Mouse (Mus musculus): ENCODE results near the gene Pygm. TPM values are rescaled to one million over a fixed set of nuclear protein-coding genes. Genes with fewer than 3 reads are reported as not detected.

Pygm gene
- polyA plus RNA-seq (2017; shearing (Covaris generic)) = 10 to 100 TPM in 1 of 2 experiments, 1 to 10 TPM in 1; 2.0 to 14.2 TPM

GRCm38 (mm10) chr19:6384128-6384527, at the start of gene Pygm:
Gene Pygm, plus strand, starts transcription at chr19:6384399.
- ATAC-seq = no peak

GRCm38 (mm10) chr19:6334673-6335457, 49.3 kb upstream of the Pygm start, which contains the start of gene Men1:
Gene Men1, plus strand, starts transcription at chr19:6334979.
- peak; percentile 91 for ATAC-seq

DNA sequence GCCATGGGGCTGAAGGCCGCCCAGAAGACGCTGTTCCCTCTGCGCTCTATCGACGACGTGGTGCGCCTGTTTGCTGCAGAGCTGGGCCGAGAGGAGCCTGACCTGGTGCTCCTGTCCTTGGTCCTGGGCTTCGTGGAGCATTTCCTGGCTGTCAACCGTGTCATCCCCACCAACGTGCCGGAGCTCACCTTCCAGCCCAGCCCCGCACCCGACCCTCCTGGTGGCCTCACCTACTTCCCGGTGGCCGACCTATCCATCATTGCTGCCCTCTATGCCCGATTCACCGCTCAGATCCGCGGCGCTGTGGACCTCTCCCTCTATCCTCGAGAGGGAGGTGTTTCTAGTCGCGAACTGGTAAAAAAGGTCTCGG, 48.8 kb upstream of the Pygm start:
- no peak for ATAC-seq

GRCm38 (mm10) chr19:6336920-6337319, 47.3 kb upstream of the Pygm start:
- no peak for ATAC-seq

DNA sequence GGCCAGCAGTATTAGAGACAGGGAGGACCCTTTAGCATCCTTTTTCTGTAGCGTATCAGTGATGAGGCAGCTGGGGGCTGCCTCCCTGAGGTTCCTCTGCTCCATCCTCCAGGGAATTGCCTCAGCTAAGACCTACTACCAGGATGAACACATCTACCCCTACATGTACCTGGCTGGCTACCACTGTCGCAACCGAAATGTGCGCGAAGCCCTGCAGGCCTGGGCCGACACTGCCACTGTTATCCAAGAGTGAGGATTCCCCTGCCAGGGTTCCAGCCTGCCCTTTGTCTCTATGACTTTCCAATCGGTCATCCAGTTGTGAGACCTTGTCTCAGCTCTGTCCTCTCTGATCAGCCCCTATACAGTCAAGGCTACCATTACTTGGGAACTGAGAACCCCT, 46.0 kb upstream of the Pygm start:
- ATAC-seq = no peak

DNA sequence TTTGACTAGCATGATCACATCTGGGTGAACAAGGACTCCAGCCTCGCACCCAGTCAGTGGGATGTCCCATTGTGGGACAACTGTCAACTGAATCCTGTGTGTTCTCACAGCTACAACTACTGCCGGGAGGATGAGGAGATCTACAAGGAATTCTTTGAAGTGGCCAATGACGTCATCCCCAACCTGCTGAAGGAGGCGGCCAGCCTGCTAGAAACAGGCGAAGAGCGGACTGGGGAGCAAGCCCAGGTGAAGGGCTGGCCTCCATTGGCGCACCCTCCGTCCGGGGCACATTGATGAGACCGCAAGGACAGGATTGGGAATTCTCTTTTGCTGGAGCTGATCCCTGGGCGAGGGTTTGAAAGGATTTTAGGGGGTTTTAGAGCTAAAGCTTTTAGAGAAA, 45.5 kb upstream of the Pygm start:
- no peak for ATAC-seq

DNA sequence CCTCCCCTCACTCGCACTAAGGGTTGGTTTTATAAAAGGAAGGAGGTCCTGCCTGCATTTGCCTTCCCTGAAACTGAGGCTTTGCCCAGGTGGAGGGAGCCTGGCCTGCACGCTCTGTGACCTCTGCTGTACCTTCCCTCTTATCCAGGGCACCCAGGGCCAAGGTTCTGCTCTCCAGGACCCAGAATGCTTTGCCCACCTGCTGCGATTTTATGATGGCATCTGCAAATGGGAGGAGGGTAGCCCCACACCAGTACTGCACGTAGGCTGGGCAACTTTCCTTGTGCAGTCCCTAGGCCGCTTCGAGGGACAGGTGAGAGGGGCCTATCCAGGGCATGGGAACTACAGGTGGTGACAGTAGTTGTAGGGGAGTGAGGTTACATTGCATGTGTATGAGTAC, 45.0 kb upstream of the Pygm start:
- no peak for ATAC-seq

- peak; percentile 66 for ATAC-seq
Observed at GRCm38 (mm10) chr19:6339890-6340504, 44.2 kb upstream of the Pygm start.

DNA sequence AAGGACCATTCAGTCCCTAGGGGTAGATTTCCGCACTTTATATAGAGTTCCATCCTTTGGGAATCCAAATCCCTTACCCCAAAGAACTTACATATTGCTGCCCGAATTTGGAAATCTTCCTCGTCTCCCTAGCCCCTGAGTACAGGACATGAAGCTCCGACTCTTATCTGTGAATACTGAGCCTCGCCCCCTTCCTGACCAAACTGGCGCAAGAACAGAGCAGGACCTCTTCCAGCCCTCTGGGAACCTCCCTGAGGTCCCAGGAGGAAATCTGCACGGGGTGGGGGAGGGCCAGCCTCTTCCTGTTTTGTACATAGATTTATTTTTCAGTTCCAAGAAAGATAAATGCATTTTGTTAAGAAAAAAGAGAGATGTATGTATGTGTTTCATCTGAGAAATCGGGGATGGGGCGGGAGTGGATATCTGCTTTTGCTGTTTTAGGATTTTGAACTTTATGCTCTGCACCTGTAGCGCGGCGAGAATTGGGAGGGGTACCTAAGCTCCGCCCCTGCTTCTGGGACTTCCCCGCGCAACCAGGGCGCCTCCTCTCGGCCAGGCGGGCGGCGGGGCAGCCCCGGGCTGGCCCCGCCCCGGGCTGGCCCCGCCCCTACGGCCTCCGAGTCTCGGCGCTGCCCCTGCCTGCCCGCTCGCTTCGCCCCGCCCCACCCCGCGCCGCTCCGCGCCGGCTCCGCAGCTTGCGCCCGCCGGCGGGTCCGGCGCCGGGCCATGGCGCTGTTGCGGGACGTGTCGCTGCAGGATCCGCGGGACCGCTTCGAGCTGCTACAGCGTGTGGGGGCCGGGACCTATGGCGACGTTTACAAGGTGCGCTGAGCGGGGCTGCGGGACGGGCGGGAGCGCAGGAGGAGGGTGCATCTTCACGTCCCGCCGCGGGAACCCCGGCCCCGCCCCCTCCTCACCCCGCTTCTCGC, 43.4 kb upstream of the Pygm start, which contains the start of gene Map4k2:
Gene Map4k2, plus strand, starts transcription at position 612 of the 929 bp plus-strand sequence.
- ATAC-seq = peak; percentile 80

GRCm38 (mm10) chr19:6341453-6342077, 42.6 kb upstream of the Pygm start:
- no peak for ATAC-seq

DNA sequence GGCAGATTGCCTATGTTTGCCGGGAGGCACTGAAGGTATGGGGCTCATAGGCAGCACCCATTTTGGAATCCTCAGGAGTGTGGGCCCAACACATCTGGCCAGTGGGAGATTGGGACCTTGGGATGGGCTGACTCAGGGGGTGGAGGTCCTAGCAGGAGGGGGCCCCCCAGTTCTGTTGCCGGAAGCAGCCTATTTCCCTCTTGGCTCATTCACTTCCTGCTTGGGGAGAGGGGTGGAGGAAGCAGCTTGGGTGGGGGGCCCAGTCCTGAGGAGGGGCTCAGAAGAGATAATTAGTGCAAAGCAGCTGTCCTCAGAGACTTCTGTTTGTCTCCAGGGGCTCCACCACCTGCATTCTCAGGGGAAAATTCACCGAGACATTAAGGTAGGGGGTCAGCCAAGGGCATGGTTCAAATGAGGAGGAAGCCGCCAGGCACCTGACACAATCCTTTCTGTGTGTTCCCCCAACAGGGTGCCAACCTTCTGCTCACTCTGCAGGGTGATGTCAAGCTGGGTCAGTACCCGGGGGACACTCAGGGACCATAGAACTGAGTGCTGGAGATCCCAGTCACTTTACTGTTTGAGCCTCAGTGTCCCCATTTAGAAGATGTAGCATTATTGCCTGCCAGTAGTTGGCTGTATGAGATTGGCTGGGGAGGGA, 41.8 kb upstream of the Pygm start:
- no peak for ATAC-seq

GRCm38 (mm10) chr19:6343066-6343925, 40.9 kb upstream of the Pygm start:
- ATAC-seq = no peak

GRCm38 (mm10) chr19:6343996-6344395, 40.2 kb upstream of the Pygm start:
- ATAC-seq = no peak

GRCm38 (mm10) chr19:6346023-6346422, 38.2 kb upstream of the Pygm start:
- ATAC-seq = no peak

- no peak for ATAC-seq
Observed at GRCm38 (mm10) chr19:6346661-6347060, 37.5 kb upstream of the Pygm start.

GRCm38 (mm10) chr19:6347615-6348014, 36.6 kb upstream of the Pygm start:
- no peak for ATAC-seq

- ATAC-seq = no peak
Observed at GRCm38 (mm10) chr19:6348717-6349116, 35.5 kb upstream of the Pygm start.

- no peak for ATAC-seq
Observed at GRCm38 (mm10) chr19:6349215-6349983, 34.8 kb upstream of the Pygm start.

- no peak for ATAC-seq
Observed at GRCm38 (mm10) chr19:6351431-6352106, 32.6 kb upstream of the Pygm start.

GRCm38 (mm10) chr19:6352107-6352505, 32.1 kb upstream of the Pygm start:
- no peak for ATAC-seq
